Mouse (Mus musculus) macrophage (primary cell): ENCODE data around the gene Ralgps1. TPM values are rescaled to one million over a fixed set of nuclear protein-coding genes. Genes with fewer than 3 reads are reported as not detected.
"Not testable (repeated sequence)": the region's sequence is repeated elsewhere in the genome, so short reads cannot be mapped to it uniquely, and the experiment has no call there.

Source experiments
- H3K27ac ChIP-seq: fragments of 350-480 bp; formaldehyde crosslinking; 2 replicates; pipeline ENCODE4 v1.9.0; 2021
- H3K36me3 ChIP-seq: fragments of 350-480 bp; formaldehyde crosslinking; 2 replicates; pipeline ENCODE4 v1.9.0; 2021; ENCODE audit errors: inconsistent target
- H3K4me3 ChIP-seq: fragments of 350-480 bp; formaldehyde crosslinking; 2 replicates; pipeline ENCODE4 v1.9.0; 2021; ENCODE audit errors: inconsistent target
- H3K79me2 ChIP-seq: fragments of 350-480 bp; formaldehyde crosslinking; 2 replicates; pipeline ENCODE4 v1.9.0; 2021; ENCODE audit errors: inconsistent target
- WGBS: methylation state at CpG from one replicate; pipeline ENCODE4 v1.1.7; 2026; ENCODE audit warnings: inconsistent platforms; ENCODE audit not compliant: missing documents; 5-methylcytosine and 5-hydroxymethylcytosine counted together
- polyA plus RNA-seq: library from polyadenylated mRNA; stranded (reverse); fragments of 250-400 nt; gene quantifications from 3 replicates; pipeline ENCODE4 v1.2.4, GENCODE M21; 2018; ENCODE audit warnings: inconsistent platforms

Gene Ralgps1
- polyA plus RNA-seq, 1 experiment from 2014 or later: 2.3 TPM

- H3K4me3 ChIP-seq, H3K79me2 ChIP-seq, H3K36me3 ChIP-seq, H3K27ac ChIP-seq: not testable (repeated sequence)
- WGBS: 96% methylated on average over 11 of the region's 12 CpGs
Observed at GRCm38 (mm10) chr2:33097326-33097725, 274.0 kb downstream of the Ralgps1 start.

DNA sequence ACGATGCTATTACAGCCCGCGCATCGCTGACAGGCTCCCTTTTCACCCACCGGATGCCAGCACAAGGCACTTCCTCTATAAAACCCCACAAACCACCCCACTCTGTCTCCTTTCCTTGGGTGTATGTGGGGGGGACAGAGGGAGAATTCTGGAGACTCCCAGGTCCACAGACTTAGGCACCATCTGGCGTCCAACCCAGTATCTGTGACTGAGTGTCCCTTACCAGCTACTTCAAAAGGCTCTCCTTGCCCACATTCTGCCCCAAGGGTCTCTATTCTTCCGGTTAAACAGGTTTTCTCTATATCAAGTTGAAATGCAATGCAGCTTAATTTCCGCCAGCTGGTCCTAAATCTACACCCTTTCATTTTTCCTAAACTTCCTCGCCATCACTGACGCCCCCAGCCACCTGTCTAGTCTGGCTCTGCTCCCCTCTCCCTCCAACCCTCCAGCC, 276.0 kb downstream of the Ralgps1 start:
- WGBS: 74% methylated on average over 10 of the region's 10 CpGs
- Histone ChIP-seq H3K4me3 (no peak overlapping the region), H3K36me3 (no peaks in the 10 kb centered on the region), H3K79me2 (no peaks in the 10 kb centered on the region), H3K27ac (no peak overlapping the region)

DNA sequence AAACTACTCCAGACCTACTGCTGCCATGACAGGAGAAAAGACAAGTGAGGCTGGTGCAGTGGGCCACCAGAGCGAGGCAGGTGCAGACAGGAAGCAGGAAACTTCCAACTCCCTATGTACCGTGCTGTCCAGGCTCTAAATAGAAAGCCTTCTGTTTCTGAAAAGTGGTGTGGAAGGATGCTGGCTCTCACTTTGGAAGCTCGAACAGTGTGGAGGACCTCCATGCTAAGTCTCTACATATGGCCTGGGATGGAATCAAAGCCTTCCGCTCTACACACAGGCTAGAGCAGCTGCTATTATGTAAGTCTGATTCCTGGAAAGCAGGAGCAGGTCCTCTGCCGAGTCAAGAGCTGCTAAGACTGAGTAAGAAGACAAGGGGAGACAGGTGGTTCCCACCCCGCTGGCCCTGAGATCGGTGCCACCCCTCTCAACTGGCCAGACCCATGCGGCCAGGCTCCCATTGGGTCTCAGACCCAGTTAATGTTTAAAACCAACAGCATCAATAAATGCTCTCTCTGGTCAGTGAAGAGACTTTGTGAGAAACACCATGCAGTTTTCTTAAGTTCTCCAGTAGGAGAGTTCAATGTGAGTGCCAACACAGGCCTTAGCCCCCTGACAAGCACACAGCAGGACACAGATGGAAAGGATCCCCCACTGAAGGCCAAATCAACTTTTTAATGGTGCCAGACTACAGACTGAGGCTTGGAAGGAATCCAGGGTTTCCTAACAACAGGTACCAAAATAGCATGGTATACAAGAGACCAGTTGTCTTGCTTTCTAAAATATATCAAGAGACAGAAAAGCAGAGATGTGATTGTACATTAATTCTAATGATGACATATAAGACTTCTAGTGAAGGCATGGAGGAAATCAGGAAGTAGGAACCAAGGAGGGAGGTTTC, 280.4 kb downstream of the Ralgps1 start:
- no peak overlapping the region for H3K27ac ChIP-seq
- no peaks in the 10 kb centered on the region for H3K36me3 ChIP-seq
- WGBS: 91% methylated on average over 8 of the region's 8 CpGs
- no peaks in the 10 kb centered on the region for H3K79me2 ChIP-seq
- H3K4me3 ChIP-seq: no peak overlapping the region

- not testable (repeated sequence) for H3K4me3 ChIP-seq, H3K36me3 ChIP-seq, H3K79me2 ChIP-seq, H3K27ac ChIP-seq
- no CpG with 5 or more reads among the region's 1 CpGs for WGBS
Observed at GRCm38 (mm10) chr2:33090033-33090400, 281.3 kb downstream of the Ralgps1 start.

- Histone ChIP-seq H3K79me2 (no peaks in the 10 kb centered on the region), H3K4me3 (no peak overlapping the region), H3K36me3 (no peaks in the 10 kb centered on the region), H3K27ac (no peak overlapping the region)
- 93% methylated on average over 5 of the region's 5 CpGs for WGBS
Observed at GRCm38 (mm10) chr2:33089356-33090032, 281.8 kb downstream of the Ralgps1 start.

DNA sequence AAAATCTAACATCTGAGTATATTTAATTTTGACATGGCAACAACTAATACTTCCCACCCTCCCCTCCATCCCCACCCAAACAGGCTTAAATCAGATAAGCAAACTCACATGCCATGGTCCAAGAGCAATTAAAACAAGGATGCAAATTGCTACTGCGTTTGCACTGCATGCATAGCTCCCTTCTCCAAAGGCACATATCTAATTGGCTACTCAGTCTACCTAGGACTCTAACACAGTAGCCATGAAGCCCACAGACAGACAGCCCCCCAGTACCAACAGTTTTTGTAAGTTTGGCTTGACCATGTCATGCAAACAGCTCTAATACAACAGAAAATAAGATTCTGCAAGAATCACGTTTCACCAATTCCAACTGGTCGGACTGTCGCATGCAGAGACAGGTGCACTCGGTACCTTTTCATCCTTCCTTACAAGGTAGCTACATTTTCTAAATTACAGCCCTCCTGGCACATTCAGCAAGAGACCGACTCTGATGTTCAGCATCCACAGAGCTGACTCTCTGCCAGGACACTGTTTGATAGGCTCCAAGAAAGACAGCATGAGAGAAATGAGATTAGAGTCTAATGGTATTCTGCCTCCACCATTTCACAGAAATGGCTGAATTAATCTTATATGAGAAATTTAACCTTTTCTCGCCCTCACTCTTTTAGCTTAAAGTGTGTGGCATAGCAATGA, 284.5 kb downstream of the Ralgps1 start:
- WGBS: 92% methylated on average over 7 of the region's 7 CpGs
- no peak overlapping the region for H3K4me3 ChIP-seq
- H3K79me2 ChIP-seq: no peaks in the 10 kb centered on the region
- H3K27ac ChIP-seq: no peak overlapping the region
- H3K36me3 ChIP-seq: no peaks in the 10 kb centered on the region

- no peaks in the 10 kb centered on the region for H3K79me2 ChIP-seq
- whole genome bisulfite sequencing: 83% methylated on average over 7 of the region's 7 CpGs
- no peak overlapping the region for H3K4me3 ChIP-seq
- H3K27ac ChIP-seq: no peak overlapping the region
- H3K36me3 ChIP-seq: no peaks in the 10 kb centered on the region
Observed at GRCm38 (mm10) chr2:33086016-33086596, 285.2 kb downstream of the Ralgps1 start.

DNA sequence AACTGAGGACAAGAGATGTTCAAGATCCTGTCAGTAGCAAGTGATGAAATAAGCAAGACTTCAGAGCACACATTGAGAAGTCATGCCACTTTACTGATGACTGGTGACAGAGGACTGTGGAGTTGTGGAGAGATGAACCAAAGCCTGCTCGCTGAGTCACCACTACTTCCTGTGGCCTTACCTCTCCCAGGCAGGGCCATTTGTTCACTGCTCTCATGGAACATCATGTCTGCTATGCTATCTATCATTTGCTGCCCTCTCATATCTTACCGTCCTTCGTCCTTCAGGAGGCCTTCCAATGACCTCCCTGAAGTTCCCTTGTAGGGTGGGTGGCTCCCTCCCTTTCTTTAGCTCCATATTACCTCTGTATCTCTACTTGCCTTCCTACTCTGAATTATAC, 287.1 kb downstream of the Ralgps1 start:
- Histone ChIP-seq H3K4me3 (no peak overlapping the region), H3K27ac (no peak overlapping the region), H3K36me3 (no peaks in the 10 kb centered on the region), H3K79me2 (no peaks in the 10 kb centered on the region)
- WGBS: 70% methylated on average over 3 of the region's 3 CpGs

Other genes with a start within 250 kb of the Ralgps1 start
- gene Garnl3, start 239.8 kb downstream of the Ralgps1 start, polyA plus RNA-seq: 0.25 to 0.49 TPM (median 0.47 TPM) in 3 replicates
- 12.4 to 25.8 TPM (median 25.7 TPM) in 3 replicates for gene Angptl2, start 155.4 kb downstream of the Ralgps1 start, polyA plus RNA-seq
- 11.3 to 16.6 TPM (median 12.3 TPM) in 3 replicates for gene Zbtb34, start 59.8 kb upstream of the Ralgps1 start, polyA plus RNA-seq
- gene Zbtb43, start 97.1 kb upstream of the Ralgps1 start, polyA plus RNA-seq: 10.3 to 12.9 TPM (median 11.6 TPM) in 3 replicates